Mouse (Mus musculus) neural tube, embryonic 11.5 days (tissue): ENCODE data around the gene Treh. TPM values are rescaled to one million over a fixed set of nuclear protein-coding genes. Genes with fewer than 3 reads are reported as not detected.
"Not testable (repeated sequence)": the region's sequence is repeated elsewhere in the genome, so short reads cannot be mapped to it uniquely, and the experiment has no call there.

Source experiments
- ATAC-seq: fragments of 200-750 bp; cut with Nextera tagmentation; 2 replicates; pipeline ENCODE4 v1.8.0; 2017; ENCODE audit warnings: moderate number of reproducible peaks, mild to moderate bottlenecking, moderate TSS enrichment, moderate library complexity; ENCODE audit not compliant: insufficient read depth, low FRiP score, low TSS enrichment
- DNase-seq: peaks from one replicate; pipeline ENCODE4 v3.0.0-alpha.2; 2015; ENCODE audit warnings: low spot score
- H3K27ac ChIP-seq: fragments of 300-500 bp; sonication (generic); 2 replicates; pipeline ENCODE4 v1.5.1; 2014; ENCODE audit warnings: low read depth, mild to moderate bottlenecking, low read length
- H3K27me3 ChIP-seq: fragments of 300-500 bp; sonication (generic); 2 replicates; pipeline ENCODE4 v1.6.1; 2014; ENCODE audit warnings: mild to moderate bottlenecking, low read length, mixed read lengths; ENCODE audit not compliant: control insufficient read depth, insufficient read depth
- H3K36me3 ChIP-seq: fragments of 300-500 bp; sonication (generic); 2 replicates; pipeline ENCODE4 v1.6.1; 2014; ENCODE audit warnings: mild to moderate bottlenecking, low read length, moderate library complexity, mixed read lengths; ENCODE audit not compliant: control insufficient read depth, insufficient read depth
- H3K4me1 ChIP-seq: fragments of 300-500 bp; sonication (generic); 2 replicates; pipeline ENCODE4 v1.6.1; 2014; ENCODE audit warnings: low read length, mixed read lengths; ENCODE audit not compliant: control insufficient read depth, insufficient read depth
- H3K4me2 ChIP-seq: fragments of 300-500 bp; sonication (generic); 2 replicates; pipeline ENCODE4 v1.6.1; 2014; ENCODE audit warnings: low read depth, mild to moderate bottlenecking, moderate library complexity
- H3K4me3 ChIP-seq: fragments of 300-500 bp; sonication (generic); 2 replicates; pipeline ENCODE4 v1.5.1; 2014; ENCODE audit warnings: low read depth, low read length
- H3K9ac ChIP-seq: fragments of 300-500 bp; sonication (generic); 2 replicates; pipeline ENCODE4 v1.6.1; 2014; ENCODE audit warnings: mild to moderate bottlenecking, low read length
- H3K9me3 ChIP-seq: fragments of 300-500 bp; sonication (generic); 2 replicates; pipeline ENCODE4 v1.6.1; 2016; ENCODE audit warnings: low read length; ENCODE audit not compliant: control insufficient read depth
- WGBS: fragments of 180-500 bp; shearing (Covaris S2); extraction: QIAGEN DNeasy Blood & Tissue Kit; methylation state at CpG from one replicate; pipeline ENCODE4 v1.1.7; 2014; 5-methylcytosine and 5-hydroxymethylcytosine counted together
- polyA plus RNA-seq: library from polyadenylated mRNA; unstranded; fragments of >200 nt; fragmentation: Nextera tagmentation; extraction: Ambion mirVana; gene quantifications from 2 replicates; pipeline ENCODE4 v1.2.1, GENCODE M21; 2014

The Treh gene
- not detected in 2 replicates for polyA plus RNA-seq

- Histone ChIP-seq H3K4me2 (no peak within 1 kb of the TSS), H3K4me3 (no peak within 1 kb of the TSS), H3K36me3 (no peaks in the 10 kb centered on the region), H3K9me3 (no peaks in the 10 kb centered on the region), H3K4me1 (no peaks in the 10 kb centered on the region), H3K27ac (no peak within 1 kb of the TSS), H3K9ac (no peak within 1 kb of the TSS), H3K27me3 (no peaks in the 10 kb centered on the region)
- ATAC-seq, result no peak
- 93% methylated on average over 3 of the region's 3 CpGs for WGBS
- no peak for DNase-seq
Observed at GRCm38 (mm10) chr9:44673005-44673404, at the start of gene Treh. Gene Treh (plus strand): TSS chr9:44673233.

GRCm38 (mm10) chr9:44624390-44624789, 48.6 kb upstream of the Treh start:
- Histone ChIP-seq H3K9me3 (no peaks in the 10 kb centered on the region), H3K36me3 (peaks cover 21% of the 10 kb centered on the region)
- no peak for ATAC-seq

GRCm38 (mm10) chr9:44626268-44626667, 46.8 kb upstream of the Treh start:
- Histone ChIP-seq H3K4me3 (no peak overlapping the region), H3K9ac (no peak overlapping the region), H3K4me1 (no peaks in the 10 kb centered on the region), H3K4me2 (no peak overlapping the region), H3K9me3 (no peaks in the 10 kb centered on the region), H3K27ac (no peak overlapping the region), H3K27me3 (no peaks in the 10 kb centered on the region), H3K36me3 (peaks cover 23% of the 10 kb centered on the region)
- ATAC-seq (no peak), DNase-seq (no peak)
- WGBS, result 92% methylated on average over 5 of the region's 5 CpGs

More at GRCm38 (mm10) chr9:44624390-44624789, 48.6 kb upstream of the Treh start:
- DNase-seq, result no peak
- 85% methylated on average over 5 of the region's 5 CpGs for WGBS
- no peak overlapping the region for H3K9ac ChIP-seq
- H3K27ac ChIP-seq, result no peak overlapping the region
- H3K4me1 ChIP-seq, result no peaks in the 10 kb centered on the region
- H3K4me3 ChIP-seq, result no peak overlapping the region
- no peaks in the 10 kb centered on the region for H3K27me3 ChIP-seq
- H3K4me2 ChIP-seq, result no peak overlapping the region

GRCm38 (mm10) chr9:44637551-44638169, 35.4 kb upstream of the Treh start:
- H3K27me3 ChIP-seq, result no peaks in the 10 kb centered on the region

GRCm38 (mm10) chr9:44638726-44639125, 34.3 kb upstream of the Treh start:
- H3K4me3 ChIP-seq, H3K4me1 ChIP-seq, H3K27ac ChIP-seq, ATAC-seq, H3K9me3 ChIP-seq, H3K36me3 ChIP-seq, H3K27me3 ChIP-seq, DNase-seq, H3K9ac ChIP-seq, H3K4me2 ChIP-seq: not testable (repeated sequence)
- WGBS, result 95% methylated on average over 9 of the region's 9 CpGs

More at GRCm38 (mm10) chr9:44637551-44638169, 35.4 kb upstream of the Treh start:
- H3K36me3 ChIP-seq, result peaks cover 14% of the 10 kb centered on the region
- H3K27ac ChIP-seq, result no peak overlapping the region
- H3K4me2 ChIP-seq, result no peak overlapping the region
- peak; percentile 16 for DNase-seq
- H3K4me1 ChIP-seq, result no peaks in the 10 kb centered on the region
- no peak overlapping the region for H3K4me3 ChIP-seq
- H3K9me3 ChIP-seq, result no peaks in the 10 kb centered on the region
- ATAC-seq, result no peak
- WGBS, result 88% methylated on average over 15 of the region's 15 CpGs
- no peak overlapping the region for H3K9ac ChIP-seq

GRCm38 (mm10) chr9:44640028-44640427, 33.0 kb upstream of the Treh start:
- not testable (repeated sequence) for H3K36me3 ChIP-seq, H3K27ac ChIP-seq, H3K9ac ChIP-seq, H3K27me3 ChIP-seq, H3K9me3 ChIP-seq, ATAC-seq, DNase-seq, H3K4me3 ChIP-seq, H3K4me1 ChIP-seq, H3K4me2 ChIP-seq
- 93% methylated on average over 1 of the region's 1 CpGs for WGBS

GRCm38 (mm10) chr9:44640646-44641357, 32.2 kb upstream of the Treh start:
- H3K36me3 ChIP-seq, result peaks cover 4% of the 10 kb centered on the region; the same call in 1 of the 2 replicates

GRCm38 (mm10) chr9:44641616-44642015, 31.4 kb upstream of the Treh start:
- Histone ChIP-seq H3K27me3 (no peaks in the 10 kb centered on the region), H3K27ac (no peak overlapping the region), H3K4me3 (no peak overlapping the region), H3K4me1 (no peaks in the 10 kb centered on the region), H3K9ac (no peak overlapping the region), H3K4me2 (no peak overlapping the region), H3K36me3 (no peaks in the 10 kb centered on the region; the same call in 1 of the 2 replicates), H3K9me3 (no peaks in the 10 kb centered on the region)
- no peak for ATAC-seq
- no peak for DNase-seq
- WGBS, result 94% methylated on average over 2 of the region's 2 CpGs

More at GRCm38 (mm10) chr9:44640646-44641357, 32.2 kb upstream of the Treh start:
- no peak overlapping the region for H3K9ac ChIP-seq
- no peaks in the 10 kb centered on the region for H3K4me1 ChIP-seq
- H3K4me2 ChIP-seq, result no peak overlapping the region
- DNase-seq (no peak), ATAC-seq (no peak)
- no peaks in the 10 kb centered on the region for H3K9me3 ChIP-seq
- H3K4me3 ChIP-seq, result no peak overlapping the region
- 93% methylated on average over 3 of the region's 3 CpGs for WGBS
- H3K27ac ChIP-seq, result no peak overlapping the region
- no peaks in the 10 kb centered on the region for H3K27me3 ChIP-seq

- no peaks in the 10 kb centered on the region for H3K27me3 ChIP-seq
- no peaks in the 10 kb centered on the region for H3K9me3 ChIP-seq
- ATAC-seq (no peak), DNase-seq (no peak)
- no peak overlapping the region for H3K4me3 ChIP-seq
- WGBS, result 96% methylated on average over 7 of the region's 7 CpGs
- H3K9ac ChIP-seq, result no peak overlapping the region
- H3K36me3 ChIP-seq, result no peaks in the 10 kb centered on the region
- H3K27ac ChIP-seq, result no peak overlapping the region
- H3K4me2 ChIP-seq, result no peak overlapping the region
- H3K4me1 ChIP-seq, result no peaks in the 10 kb centered on the region
Observed at GRCm38 (mm10) chr9:44643103-44643502, 29.9 kb upstream of the Treh start.
